Comparison of ENCODE assay signal across 10 mouse cellular contexts in genomic region chr3:125052852-125053251, GRCm38 (mm10).
"Had no signal": no experiment of that assay in that cellular context is flagged by ENCODE, and none has a peak within 500 bp of the region (broad histone marks: within the 10 kb centered on the region; RNA-seq: fewer than 3 reads in every experiment).

No protein-coding gene starts in this region.

- H3K4me1 ChIP-seq: limb, embryonic 13.5 days had no signal

- H3K4me2 ChIP-seq: limb, embryonic 13.5 days had no signal

- H3K9me3 ChIP-seq: limb, embryonic 13.5 days had no signal

- DNase-seq: kidney, adult 8-10 months; kidney, postnatal 25 days; left cerebral cortex, postnatal 4 days; lung, adult 18-20 months; lung, postnatal 36 days; thymus, postnatal 4 days had no signal

- H3K27ac ChIP-seq: limb, embryonic 13.5 days; liver, embryonic 14.5 days; stomach, postnatal 0 days had no signal

- H3K9ac ChIP-seq: limb, embryonic 13.5 days; liver, embryonic 14.5 days had no signal

- H3K4me3 ChIP-seq: limb, embryonic 13.5 days had no signal

- H3K36me3 ChIP-seq: limb, embryonic 13.5 days had no signal

- H3K27me3 ChIP-seq: limb, embryonic 13.5 days had no signal

- ATAC-seq: lung, postnatal 0 days had no signal
